Mouse (Mus musculus) embryonic facial prominence, embryonic 12.5 days (tissue): ENCODE results near the gene Wbp1l. TPM values are rescaled to one million over a fixed set of nuclear protein-coding genes. Genes with fewer than 3 reads are reported as not detected.

Experiments
- ATAC-seq: fragments of 200-750 bp; cut with Nextera tagmentation; 2 replicates; pipeline ENCODE4 v1.8.0; 2017; ENCODE audit not compliant: insufficient number of reproducible peaks, insufficient read depth, low FRiP score, low TSS enrichment
- H3K27ac ChIP-seq: fragments of 300-500 bp; sonication (generic); 2 replicates; pipeline ENCODE4 v1.5.1; 2016; ENCODE audit warnings: mild to moderate bottlenecking
- H3K27me3 ChIP-seq: fragments of 300-500 bp; sonication (generic); 2 replicates; pipeline ENCODE4 v1.6.1; 2016; ENCODE audit warnings: mild to moderate bottlenecking, moderate library complexity
- H3K36me3 ChIP-seq: fragments of 300-500 bp; sonication (generic); 2 replicates; pipeline ENCODE4 v1.6.1; 2016; ENCODE audit warnings: mild to moderate bottlenecking
- H3K4me1 ChIP-seq: fragments of 300-500 bp; sonication (generic); 2 replicates; pipeline ENCODE4 v1.6.1; 2016
- H3K4me2 ChIP-seq: fragments of 300-500 bp; sonication (generic); replicated peaks from 2 replicates; pipeline ENCODE4 v1.6.1; 2016; ENCODE audit warnings: mild to moderate bottlenecking, moderate library complexity
- H3K4me3 ChIP-seq: fragments of 300-500 bp; sonication (generic); 2 replicates; pipeline ENCODE4 v1.5.1; 2016; ENCODE audit warnings: mild to moderate bottlenecking
- H3K9ac ChIP-seq: fragments of 300-500 bp; sonication (generic); 2 replicates; pipeline ENCODE4 v1.6.1; 2016; ENCODE audit warnings: mild to moderate bottlenecking, moderate library complexity
- H3K9me3 ChIP-seq: fragments of 300-500 bp; sonication (generic); 2 replicates; pipeline ENCODE4 v1.6.1; 2016; ENCODE audit warnings: mild to moderate bottlenecking, moderate library complexity
- WGBS: fragments of 180-500 bp; shearing (Covaris S2); methylation state at CpG from one replicate; pipeline ENCODE4 v1.1.7; 2016; 5-methylcytosine and 5-hydroxymethylcytosine counted together
- polyA plus RNA-seq: library from polyadenylated mRNA; unstranded; fragments of >200 nt; fragmentation: Nextera tagmentation; extraction: Ambion mirVana; gene quantifications from 2 replicates; pipeline ENCODE4 v1.2.1, GENCODE M21; 2016

Wbp1l gene
- polyA plus RNA-seq, 1 experiment from 2014 or later: 52.5 TPM

DNA sequence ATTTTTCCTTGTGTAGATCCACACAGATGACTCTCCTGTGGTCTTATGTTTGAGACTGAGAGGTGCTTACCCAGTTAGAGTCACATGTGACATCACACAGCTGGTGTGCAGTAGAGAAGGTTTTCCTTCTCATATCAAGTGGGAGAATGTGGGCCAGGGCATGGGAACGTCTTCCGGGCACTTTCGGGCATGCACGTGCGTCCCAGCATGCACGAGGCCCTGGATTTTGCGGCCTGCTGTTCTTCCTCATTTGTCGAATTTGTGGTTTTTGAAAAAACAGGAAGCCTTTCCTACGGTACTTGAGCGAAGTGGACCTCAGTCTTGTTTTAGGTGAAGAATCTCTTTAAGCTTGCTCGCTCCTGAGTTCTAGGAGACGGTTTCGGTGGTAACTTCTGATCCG, 49.7 kb downstream of the Wbp1l start:
- H3K9ac ChIP-seq: no peak overlapping the region
- H3K36me3 ChIP-seq: peaks cover 17% of the 10 kb centered on the region
- no peak for ATAC-seq
- H3K27me3 ChIP-seq: no peaks in the 10 kb centered on the region
- peaks cover 44% of the 10 kb centered on the region for H3K4me1 ChIP-seq
- H3K27ac ChIP-seq: no peak overlapping the region
- H3K9me3 ChIP-seq: no peaks in the 10 kb centered on the region
- 98% methylated on average over 14 of the region's 14 CpGs for WGBS
- H3K4me2 ChIP-seq: no peak overlapping the region
- H3K4me3 ChIP-seq: no peak overlapping the region

DNA sequence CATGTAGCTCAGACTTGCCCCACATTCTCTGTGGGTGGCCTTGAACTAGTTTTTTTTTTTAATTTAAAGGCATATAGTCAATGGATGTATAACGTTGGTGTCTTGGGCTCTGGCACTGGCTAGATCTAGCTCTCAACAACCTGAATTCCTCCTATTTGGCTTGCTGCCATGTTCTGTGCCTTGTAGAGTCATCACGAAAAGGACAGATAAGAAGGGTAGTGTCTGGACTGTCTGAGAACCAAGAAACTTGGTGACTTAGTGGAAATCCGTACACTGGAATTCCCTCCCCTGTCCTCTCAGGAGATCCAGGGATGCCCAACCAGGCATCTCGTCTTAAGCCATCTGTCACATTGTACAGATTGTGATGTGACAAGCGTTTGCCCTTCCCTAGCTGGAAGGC, 54.3 kb downstream of the Wbp1l start:
- peaks cover 56% of the 10 kb centered on the region for H3K36me3 ChIP-seq
- no peak overlapping the region for H3K4me2 ChIP-seq
- no peaks in the 10 kb centered on the region for H3K27me3 ChIP-seq
- no peak overlapping the region for H3K27ac ChIP-seq
- 85% methylated on average over 5 of the region's 5 CpGs for WGBS
- ATAC-seq: no peak
- H3K4me3 ChIP-seq: no peak overlapping the region
- H3K9ac ChIP-seq: no peak overlapping the region
- no peaks in the 10 kb centered on the region for H3K9me3 ChIP-seq
- H3K4me1 ChIP-seq: no peaks in the 10 kb centered on the region

DNA sequence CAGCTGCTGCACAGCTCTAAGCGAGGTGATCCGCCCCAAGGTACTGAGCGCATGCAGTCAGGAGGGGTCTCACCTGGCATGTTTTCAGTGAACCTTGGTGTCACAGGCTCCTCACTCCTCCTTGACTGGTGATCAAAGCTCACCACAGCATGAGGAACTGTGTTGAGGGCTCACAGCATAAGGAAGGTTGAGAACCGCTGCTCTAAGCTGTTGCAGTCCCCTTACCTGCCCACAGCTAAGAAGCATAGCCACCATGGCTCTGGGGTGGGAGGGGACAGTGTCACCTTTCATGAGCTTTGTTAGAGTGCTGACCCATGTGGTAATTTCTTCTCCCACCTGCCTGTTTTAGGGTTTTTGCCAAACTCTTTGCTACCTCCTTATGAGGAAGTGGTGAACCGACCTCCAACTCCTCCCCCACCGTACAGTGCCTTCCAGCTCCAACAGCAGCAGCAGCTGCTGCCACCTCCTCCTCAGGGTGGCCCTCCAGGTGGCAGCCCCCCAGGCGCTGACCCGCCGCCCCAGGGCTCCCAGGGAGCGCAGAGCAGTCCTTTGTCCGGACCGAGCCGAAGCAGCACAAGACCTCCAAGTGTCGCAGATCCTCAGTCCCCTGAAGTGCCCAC, 54.8 kb downstream of the Wbp1l start:
- Histone ChIP-seq H3K4me3 (no peak overlapping the region), H3K27me3 (no peaks in the 10 kb centered on the region), H3K36me3 (peaks cover 56% of the 10 kb centered on the region), H3K4me1 (no peaks in the 10 kb centered on the region), H3K9ac (no peak overlapping the region), H3K4me2 (no peak overlapping the region), H3K9me3 (no peaks in the 10 kb centered on the region), H3K27ac (no peak overlapping the region)
- ATAC-seq: no peak
- WGBS: 93% methylated on average over 14 of the region's 14 CpGs

DNA sequence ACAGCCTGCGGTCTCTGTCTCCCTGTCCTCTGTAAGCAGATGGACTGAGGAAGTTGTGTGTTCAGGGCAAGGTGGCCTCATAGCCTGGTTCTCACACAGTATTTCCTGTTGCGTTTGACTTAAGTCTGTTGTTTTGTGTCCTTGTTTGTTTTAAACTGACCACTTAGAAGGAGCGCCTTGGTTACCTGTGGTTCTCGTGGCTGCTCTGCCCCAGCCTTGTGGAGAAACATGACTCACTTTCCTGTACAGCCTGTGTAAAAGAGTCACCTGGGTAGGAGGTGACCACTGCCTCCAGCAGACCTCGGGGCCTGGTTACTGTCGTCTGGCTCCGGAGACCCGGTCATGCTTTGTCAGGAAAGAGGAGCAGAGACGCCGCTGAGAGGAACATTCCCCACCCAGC, 56.7 kb downstream of the Wbp1l start:
- Histone ChIP-seq H3K9ac (no peak overlapping the region), H3K27me3 (no peaks in the 10 kb centered on the region), H3K4me3 (no peak overlapping the region), H3K27ac (no peak overlapping the region), H3K4me2 (no peak overlapping the region), H3K36me3 (peaks cover 53% of the 10 kb centered on the region), H3K9me3 (no peaks in the 10 kb centered on the region), H3K4me1 (no peaks in the 10 kb centered on the region)
- 92% methylated on average over 10 of the region's 10 CpGs for WGBS
- ATAC-seq: no peak

- H3K27ac ChIP-seq: no peak overlapping the region
- ATAC-seq: no peak
- WGBS: 90% methylated on average over 21 of the region's 21 CpGs
- H3K4me2 ChIP-seq: no peak overlapping the region
- no peaks in the 10 kb centered on the region for H3K4me1 ChIP-seq
- no peak overlapping the region for H3K9ac ChIP-seq
- no peak overlapping the region for H3K4me3 ChIP-seq
- peaks cover 53% of the 10 kb centered on the region for H3K36me3 ChIP-seq
- no peaks in the 10 kb centered on the region for H3K27me3 ChIP-seq
- H3K9me3 ChIP-seq: no peaks in the 10 kb centered on the region
Measured at GRCm38 (mm10) chr19:46656151-46656840, 57.4 kb downstream of the Wbp1l start.

GRCm38 (mm10) chr19:46657339-46658020, 58.6 kb downstream of the Wbp1l start:
- H3K27ac ChIP-seq: no peak overlapping the region
- peaks cover 4% of the 10 kb centered on the region; the same call in 1 of the 2 replicates for H3K4me1 ChIP-seq
- WGBS: 85% methylated on average over 3 of the region's 3 CpGs
- no peak overlapping the region for H3K9ac ChIP-seq
- peaks cover 48% of the 10 kb centered on the region for H3K36me3 ChIP-seq
- H3K4me3 ChIP-seq: no peak overlapping the region
- no peak for ATAC-seq
- no peaks in the 10 kb centered on the region for H3K27me3 ChIP-seq
- H3K9me3 ChIP-seq: no peaks in the 10 kb centered on the region
- H3K4me2 ChIP-seq: no peak overlapping the region

GRCm38 (mm10) chr19:46658348-46658747, 59.5 kb downstream of the Wbp1l start:
- no peaks in the 10 kb centered on the region for H3K9me3 ChIP-seq
- ATAC-seq: no peak
- WGBS: 96% methylated on average over 7 of the region's 7 CpGs
- H3K36me3 ChIP-seq: peaks cover 41% of the 10 kb centered on the region
- H3K9ac ChIP-seq: no peak overlapping the region
- no peak overlapping the region for H3K4me2 ChIP-seq
- H3K27ac ChIP-seq: no peak overlapping the region
- H3K4me3 ChIP-seq: no peak overlapping the region
- no peaks in the 10 kb centered on the region for H3K27me3 ChIP-seq
- peaks cover 4% of the 10 kb centered on the region; the same call in 1 of the 2 replicates for H3K4me1 ChIP-seq

DNA sequence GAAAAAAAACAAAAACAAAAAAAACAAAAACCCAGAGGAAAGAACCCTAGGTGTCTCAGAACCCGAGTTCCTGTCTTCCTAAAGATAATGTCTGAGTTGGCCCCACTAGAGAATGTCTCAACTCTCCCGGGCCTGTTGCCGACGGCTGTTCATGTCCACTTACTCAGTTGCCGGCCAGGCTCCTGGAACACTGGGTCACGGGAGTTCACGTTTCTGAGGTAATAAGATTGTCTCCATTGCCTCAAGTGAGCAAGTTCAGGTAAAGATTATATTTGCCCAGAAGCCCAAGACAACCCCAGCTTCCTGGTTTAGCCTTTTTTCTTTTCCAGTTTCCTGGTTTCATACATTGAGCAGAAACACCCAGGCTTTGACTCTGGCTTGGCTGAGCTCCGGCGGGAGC, 60.0 kb downstream of the Wbp1l start:
- Histone ChIP-seq H3K36me3 (peaks cover 36% of the 10 kb centered on the region), H3K27me3 (no peaks in the 10 kb centered on the region), H3K27ac (no peak overlapping the region), H3K9ac (no peak overlapping the region), H3K4me2 (no peak overlapping the region), H3K4me1 (peaks cover 4% of the 10 kb centered on the region; the same call in 1 of the 2 replicates), H3K4me3 (no peak overlapping the region), H3K9me3 (no peaks in the 10 kb centered on the region)
- no peak for ATAC-seq
- WGBS: 83% methylated on average over 9 of the region's 9 CpGs

DNA sequence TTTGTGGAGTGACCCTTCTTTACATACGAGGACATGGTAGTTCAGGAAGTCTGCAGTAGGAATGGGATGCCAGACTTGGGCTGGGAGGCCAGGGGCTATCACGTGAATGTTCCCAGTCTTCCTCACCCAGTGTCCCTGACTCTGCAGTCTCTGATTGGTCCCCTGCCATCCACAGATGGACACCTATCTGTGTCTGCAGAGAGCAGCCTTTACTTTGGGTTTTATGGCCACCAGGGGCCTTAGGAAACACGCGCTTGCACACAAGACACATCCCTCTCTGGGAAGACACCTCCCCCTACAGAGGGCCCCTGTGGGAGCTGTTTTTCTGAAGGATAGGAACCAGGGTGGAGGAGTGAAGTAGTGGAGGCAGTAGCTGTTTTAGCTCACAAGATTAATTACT, 62.6 kb downstream of the Wbp1l start:
- Histone ChIP-seq H3K4me1 (peaks cover 11% of the 10 kb centered on the region; the same call in 1 of the 2 replicates), H3K36me3 (peaks cover 9% of the 10 kb centered on the region), H3K9ac (no peak overlapping the region), H3K4me3 (no peak overlapping the region), H3K27ac (no peak overlapping the region), H3K9me3 (no peaks in the 10 kb centered on the region), H3K4me2 (no peak overlapping the region), H3K27me3 (no peaks in the 10 kb centered on the region)
- WGBS: 63% methylated on average over 4 of the region's 4 CpGs
- ATAC-seq: no peak

DNA sequence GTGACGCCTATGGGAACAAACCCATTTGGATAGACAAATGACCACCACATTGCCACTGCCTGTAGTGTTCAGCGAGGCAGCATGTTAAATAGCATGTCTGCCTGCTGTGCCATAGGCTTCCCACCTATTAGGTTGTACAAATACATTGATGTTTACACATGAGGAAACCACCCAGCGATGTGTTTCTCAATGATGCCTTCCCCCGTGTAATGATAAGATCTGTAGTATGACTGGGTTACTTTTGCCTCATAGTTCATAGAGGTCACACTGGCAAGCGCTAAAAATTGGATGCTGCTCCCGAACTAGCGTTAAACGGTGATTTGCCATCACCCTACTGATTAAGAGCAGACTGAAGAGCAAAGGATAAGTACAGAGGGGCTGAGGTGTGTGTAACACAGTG, 63.3 kb downstream of the Wbp1l start:
- Histone ChIP-seq H3K36me3 (peaks cover 2% of the 10 kb centered on the region; the same call in 1 of the 2 replicates), H3K4me1 (peaks cover 11% of the 10 kb centered on the region; the same call in 1 of the 2 replicates), H3K27ac (no peak overlapping the region), H3K4me3 (no peak overlapping the region), H3K4me2 (no peak overlapping the region), H3K27me3 (no peaks in the 10 kb centered on the region), H3K9me3 (no peaks in the 10 kb centered on the region), H3K9ac (no peak overlapping the region)
- 74% methylated on average over 8 of the region's 8 CpGs for WGBS
- no peak for ATAC-seq

DNA sequence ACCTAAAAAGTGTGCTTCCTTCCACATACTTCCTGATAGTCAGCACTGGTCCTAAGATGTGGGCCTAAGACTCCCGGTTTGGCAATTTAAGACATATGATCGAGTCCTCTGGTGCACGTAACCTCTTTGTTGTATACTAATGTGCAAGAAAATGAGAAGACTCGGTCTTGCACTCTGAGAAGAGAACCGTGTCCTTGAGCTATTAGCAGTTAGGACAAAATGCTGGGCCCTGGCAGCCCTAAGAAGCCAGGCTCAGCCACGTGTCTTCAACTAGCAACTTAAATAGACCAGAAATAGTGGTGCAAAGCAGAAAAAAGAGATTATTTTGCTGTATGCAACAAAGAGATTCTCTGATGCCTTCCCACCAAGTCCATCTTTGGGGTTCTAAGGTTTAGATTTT, 63.9 kb downstream of the Wbp1l start:
- no peaks in the 10 kb centered on the region for H3K27me3 ChIP-seq
- peaks cover 11% of the 10 kb centered on the region; the same call in 1 of the 2 replicates for H3K4me1 ChIP-seq
- H3K4me3 ChIP-seq: no peak overlapping the region
- H3K9ac ChIP-seq: no peak overlapping the region
- ATAC-seq: no peak
- WGBS: 68% methylated on average over 6 of the region's 6 CpGs
- H3K4me2 ChIP-seq: no peak overlapping the region
- H3K36me3 ChIP-seq: no peaks in the 10 kb centered on the region
- H3K27ac ChIP-seq: no peak overlapping the region
- H3K9me3 ChIP-seq: no peaks in the 10 kb centered on the region

DNA sequence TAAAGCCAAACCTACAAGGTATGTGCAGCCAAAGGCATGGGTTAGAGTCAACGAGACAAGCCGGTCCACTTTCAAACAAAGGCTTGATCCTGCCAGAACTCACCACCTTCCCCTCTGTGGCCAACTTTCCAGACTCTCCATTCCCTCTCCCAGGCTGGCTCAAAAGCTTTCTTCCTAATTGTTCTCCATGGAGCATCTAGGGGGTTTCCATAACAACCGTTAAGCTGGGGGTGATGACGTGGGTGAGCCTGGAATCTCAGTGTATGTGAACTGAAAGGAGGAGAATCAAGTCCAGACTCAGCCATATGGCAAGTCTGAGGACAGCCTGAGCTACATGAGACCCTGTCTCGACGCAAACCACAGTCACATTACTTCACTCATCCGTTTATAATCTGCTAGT, 66.6 kb downstream of the Wbp1l start:
- no peak overlapping the region for H3K27ac ChIP-seq
- H3K9ac ChIP-seq: no peak overlapping the region
- H3K4me1 ChIP-seq: peaks cover 11% of the 10 kb centered on the region; the same call in 1 of the 2 replicates
- H3K36me3 ChIP-seq: no peaks in the 10 kb centered on the region
- H3K4me2 ChIP-seq: no peak overlapping the region
- H3K27me3 ChIP-seq: no peaks in the 10 kb centered on the region
- H3K9me3 ChIP-seq: no peaks in the 10 kb centered on the region
- WGBS: 53% methylated on average over 7 of the region's 7 CpGs
- no peak overlapping the region for H3K4me3 ChIP-seq
- peak; percentile 57; the same call in 1 of the 2 replicates for ATAC-seq
